ENCODE assay signal across 8 mouse cellular contexts in the genomic region with DNA sequence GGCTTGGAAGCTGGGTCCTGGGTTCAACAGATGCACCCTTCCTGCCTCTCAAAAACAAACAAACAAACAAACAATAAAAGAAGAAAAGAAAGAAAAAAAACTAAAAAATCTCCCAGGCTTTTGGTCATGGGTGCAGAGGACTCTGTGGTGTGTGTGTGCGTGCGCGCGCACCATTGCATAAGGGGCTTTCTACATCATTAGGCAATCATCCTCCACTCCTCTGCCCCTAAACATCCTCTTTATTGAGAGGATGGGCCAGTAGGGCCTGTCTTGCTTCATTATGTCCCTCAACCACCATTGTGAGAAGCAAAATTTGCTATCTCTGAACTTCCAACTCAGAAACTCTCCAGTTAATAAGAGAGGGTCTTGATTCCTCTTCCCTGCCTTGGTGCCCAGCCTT. TPM values are rescaled to one million over a fixed set of nuclear protein-coding genes. Genes with fewer than 3 reads are reported as not detected.
DNase-seq lines count a peak whose midpoint lies in the region; ATAC-seq and TF ChIP-seq lines count a peak whose summit lies in the region.

No protein-coding gene starts in this region.

- DNase-seq in layer of hippocampus, adult 2 months (ENCODE audit: low spot score in 2 of 2): no peak
- no peak for DNase-seq in layer of hippocampus, postnatal 14 days (ENCODE audit: low spot score in 2 of 2)
- DNase-seq in forebrain, postnatal 0 days: no peak
- peak; percentile 60 for DNase-seq in retina, postnatal 1 day
- DNase-seq in spleen, adult 18-20 months: no peak
- DNase-seq in kidney, postnatal 4 days: no peak

- no peak for TF ChIP-seq CTCF in layer of hippocampus, adult 2 months (conservative IDR thresholded peaks at IDR 0.05)
- no peak for TF ChIP-seq CTCF in forebrain, postnatal 0 days (IDR thresholded peaks at IDR 0.05; ENCODE audit: low read depth)

- WGBS in forebrain, postnatal 0 days: 82% methylated on average over 4 of the region's 4 CpGs
- WGBS in liver, embryonic 15.5 days (ENCODE audit: insufficient replicate concordance): 68% methylated on average over 4 of the region's 4 CpGs

- H3K4me3 ChIP-seq in layer of hippocampus, adult 2 months: peak overlapping the region; percentile 91
- H3K4me3 ChIP-seq in forebrain, postnatal 0 days (ENCODE audit: low read depth, low read length): peak overlapping the region; percentile 78; the same call in 1 of the 2 replicates
- H3K4me3 ChIP-seq in liver, embryonic 15.5 days (replicated peaks): peak overlapping the region; percentile 60

- no peak for ATAC-seq in forebrain, postnatal 0 days
- ATAC-seq in liver, embryonic 15.5 days (ENCODE audit: insufficient read depth): no peak
- ATAC-seq in megakaryocyte-erythroid progenitor cell, adult 5-6 weeks (replicated peaks; ENCODE audit: low FRiP score, low TSS enrichment, poor library complexity, severe bottlenecking): no peak

- H3K4me1 ChIP-seq in forebrain, postnatal 0 days (ENCODE audit: insufficient read depth): peaks cover 14% of the 10 kb centered on the region; the same call in 1 of the 2 replicates
- H3K4me1 ChIP-seq in liver, embryonic 15.5 days (replicated peaks): peaks cover 10% of the 10 kb centered on the region; the same call in 1 of the 2 replicates

- H3K9ac ChIP-seq in forebrain, postnatal 0 days: 0 out of 2 replicates have a peak overlapping the region, but pooled peaks have one; percentile 87
- no peak overlapping the region for H3K9ac ChIP-seq in liver, embryonic 15.5 days

- H3K4me2 ChIP-seq in forebrain, postnatal 0 days (ENCODE audit: low read depth): peak overlapping the region; percentile 96
- peak overlapping the region; percentile 64 for H3K4me2 ChIP-seq in liver, embryonic 15.5 days

- H3K9me3 ChIP-seq in forebrain, postnatal 0 days (ENCODE audit: low read length): no peaks in the 10 kb centered on the region
- H3K9me3 ChIP-seq in liver, embryonic 15.5 days (replicated peaks): no peaks in the 10 kb centered on the region

- H3K36me3 ChIP-seq in forebrain, postnatal 0 days (ENCODE audit: insufficient read depth): no peaks in the 10 kb centered on the region
- no peaks in the 10 kb centered on the region for H3K36me3 ChIP-seq in liver, embryonic 15.5 days (replicated peaks)

- H3K27me3 ChIP-seq in forebrain, postnatal 0 days (ENCODE audit: insufficient read depth, low read length): no peaks in the 10 kb centered on the region
- peaks cover 32% of the 10 kb centered on the region for H3K27me3 ChIP-seq in liver, embryonic 15.5 days

- H3K27ac ChIP-seq in layer of hippocampus, adult 2 months: peak overlapping the region; percentile 99
- H3K27ac ChIP-seq in forebrain, postnatal 0 days (ENCODE audit: low read depth, low read length): peak overlapping the region; percentile 87
- H3K27ac ChIP-seq in liver, embryonic 15.5 days (replicated peaks): peak overlapping the region; percentile 82

RNA-seq across cellular contexts. Expression of gene Sirpa, which starts 0.7 kb away (rescaled TPM):
- total RNA-seq in layer of hippocampus, adult 2 months (2021): 100 to 1,000 TPM; 279 to 289 TPM
- 100 to 1,000 TPM; 255 to 279 TPM for total RNA-seq in layer of hippocampus, postnatal 14 days (2021)
- 94.1 and 118 TPM in 2 replicates for total RNA-seq in forebrain, postnatal 0 days (2014; rRNA removed)
- polyA plus RNA-seq in forebrain, postnatal 0 days (2015; fragmentation: Nextera tagmentation; extraction: Ambion mirVana): 41.4 and 61.8 TPM in 2 replicates
- polyA plus RNA-seq in liver, embryonic 15.5 days (2015; fragmentation: Nextera tagmentation; extraction: Ambion mirVana): 25.4 and 26.1 TPM in 2 replicates
- total RNA-seq in megakaryocyte-erythroid progenitor cell, adult 5-6 weeks (2014; fragmentation: Nextera tagmentation): 5.1 and 8.0 TPM in 2 replicates
- 0.52 and 2.7 TPM in 2 replicates for total RNA-seq in megakaryocyte-erythroid progenitor cell, adult 5-6 weeks (2017)

RNA-seq across cellular contexts. Expression of gene F830045P16Rik, which starts 55.5 kb away (rescaled TPM):
- under 1 TPM; 0.38 to 0.54 TPM for total RNA-seq in layer of hippocampus, adult 2 months (2021)
- under 1 TPM; 0.32 to 0.38 TPM for total RNA-seq in layer of hippocampus, postnatal 14 days (2021)
- not detected in 2 replicates for total RNA-seq in forebrain, postnatal 0 days (2014; rRNA removed)
- polyA plus RNA-seq in forebrain, postnatal 0 days (2015; fragmentation: Nextera tagmentation; extraction: Ambion mirVana): not detected in 2 replicates
- not detected in 2 replicates for polyA plus RNA-seq in liver, embryonic 15.5 days (2015; fragmentation: Nextera tagmentation; extraction: Ambion mirVana)
- total RNA-seq in megakaryocyte-erythroid progenitor cell, adult 5-6 weeks (2014; fragmentation: Nextera tagmentation): not detected in 2 replicates
- total RNA-seq in megakaryocyte-erythroid progenitor cell, adult 5-6 weeks (2017): 0.52 and 0.65 TPM in 2 replicates

Comparison
In these comparisons a context has a peak if more than half of its experiments do, and no peak if none do; other contexts are left out.
1. RNA of gene Sirpa, which starts 0.7 kb away (total RNA-seq): 279 to 289 TPM in layer of hippocampus, adult 2 months, 255 to 279 TPM in layer of hippocampus, postnatal 14 days and 94.1 to 118 TPM in forebrain, postnatal 0 days; 0.52 to 8.0 TPM in megakaryocyte-erythroid progenitor cell, adult 5-6 weeks; every median in the first group is over 10 times any median in the second.
2. Peak in every context shown above with its lines, with median percentiles within 50 percentile points of each other: H3K27ac ChIP-seq and H3K4me3 ChIP-seq.